Mouse (Mus musculus): ENCODE measurements around the gene Exoc3l4. TPM values are rescaled to one million over a fixed set of nuclear protein-coding genes. Genes with fewer than 3 reads are reported as not detected.

The Exoc3l4 gene
- total RNA-seq, 2 experiments from 2014 or later: 2.9 to 3.0 TPM

DNA sequence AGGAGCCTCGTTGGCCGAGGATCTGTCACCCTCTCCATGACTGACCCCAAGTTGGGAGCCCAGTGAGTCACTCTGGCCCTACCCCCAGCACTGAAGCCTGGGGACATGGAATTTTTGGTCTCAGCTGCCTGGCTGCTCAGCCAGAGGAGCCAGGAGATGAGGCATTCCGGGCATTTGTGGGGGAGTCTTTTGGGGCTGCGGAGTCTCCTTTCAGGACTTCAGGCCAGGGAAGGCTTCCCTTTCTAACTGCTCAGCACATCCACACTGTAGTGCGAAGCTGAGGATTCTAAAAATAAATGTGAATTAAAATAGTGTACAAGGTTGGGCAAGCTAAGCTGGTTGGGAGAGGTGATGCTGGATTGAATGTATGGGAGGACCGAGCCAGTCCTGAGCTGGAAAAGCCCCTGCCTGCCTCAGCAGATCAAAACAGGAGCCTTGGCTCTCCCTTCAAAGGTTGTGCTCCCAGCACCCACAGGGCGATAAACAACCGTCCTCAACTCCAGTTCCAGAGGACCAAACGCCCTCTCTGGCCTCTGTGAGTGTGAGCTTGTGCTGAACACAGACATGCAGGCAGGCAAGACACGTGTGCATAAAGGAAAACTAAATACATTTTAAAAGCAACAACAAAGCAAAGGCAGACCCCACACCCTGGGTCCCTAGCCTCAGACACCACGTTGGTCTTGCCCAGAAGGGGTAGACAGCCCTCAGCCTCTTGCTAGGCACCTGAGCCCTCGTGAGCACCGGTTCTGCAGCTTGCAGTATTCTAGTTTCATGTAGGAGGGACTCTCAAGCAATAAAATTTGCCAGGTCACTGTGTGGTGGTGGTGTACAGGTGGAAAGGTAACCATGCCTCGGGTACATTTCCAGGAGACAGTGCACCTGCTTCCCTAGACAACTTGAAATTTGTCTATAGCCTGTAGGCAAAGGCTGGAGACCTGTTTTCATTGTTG is 14.3 kb downstream of the Exoc3l4 start:
- intact Hi-C loops (cut with DNase I): no loop called here
- DNase-seq: no peak

DNA sequence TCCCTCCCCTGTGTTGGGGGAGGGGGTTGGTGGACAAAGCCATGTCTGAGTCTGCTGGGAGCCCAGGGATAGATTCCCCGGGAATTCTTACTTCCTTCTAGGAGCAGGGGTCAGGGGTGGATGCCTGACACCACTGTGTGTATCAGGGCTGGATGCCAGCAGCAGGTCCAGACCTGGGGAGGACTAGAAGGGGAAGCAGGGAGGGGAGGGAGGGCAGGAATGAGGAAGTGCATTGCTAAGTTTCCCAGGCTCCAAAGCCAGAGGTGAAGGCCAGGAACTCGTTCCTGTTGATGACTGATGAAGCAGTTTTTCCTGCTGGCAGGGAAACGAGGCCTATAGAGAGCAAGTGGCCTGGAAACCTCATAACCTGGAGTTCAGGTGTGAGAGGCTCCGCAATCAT is 15.3 kb downstream of the Exoc3l4 start:
- DNase-seq: no peak
- intact Hi-C loops (cut with DNase I): loop anchor here (1.0 kb wide), 1 partner anchor 16 kb away; no protein-coding TSS in a partner anchor

DNA sequence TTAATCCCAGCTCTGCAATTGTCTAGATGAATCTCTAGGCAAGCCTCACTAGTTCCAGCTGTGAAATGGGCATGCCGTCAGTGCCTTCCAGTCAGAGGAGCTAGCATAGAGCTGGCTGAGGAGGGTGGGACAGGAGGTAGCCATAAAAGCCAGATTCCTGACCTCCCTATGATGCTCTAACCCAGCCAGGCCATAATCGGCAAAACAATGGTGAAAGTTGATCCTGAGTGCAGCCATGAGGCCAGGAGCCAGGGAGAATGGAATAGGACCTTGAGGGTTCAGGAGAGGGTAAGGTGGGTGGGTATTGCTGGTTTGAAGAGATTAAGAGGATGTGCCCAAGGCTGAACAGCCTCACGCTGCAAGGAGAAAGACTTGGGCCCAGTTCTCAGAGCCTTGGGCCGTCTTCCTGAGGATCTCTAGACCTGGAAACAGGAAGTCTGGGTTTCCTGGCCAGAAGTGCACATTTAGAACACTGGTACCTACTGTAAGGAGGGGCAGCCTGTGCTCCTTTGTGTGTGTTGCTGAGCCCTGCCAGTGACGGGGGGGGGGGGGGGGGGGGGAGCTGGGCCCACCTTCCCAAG is 16.0 kb downstream of the Exoc3l4 start:
- intact Hi-C loops (cut with DNase I): loop anchor here (1.0 kb wide), 1 partner anchor 15 kb away; no protein-coding TSS in a partner anchor
- no peak for DNase-seq

DNA sequence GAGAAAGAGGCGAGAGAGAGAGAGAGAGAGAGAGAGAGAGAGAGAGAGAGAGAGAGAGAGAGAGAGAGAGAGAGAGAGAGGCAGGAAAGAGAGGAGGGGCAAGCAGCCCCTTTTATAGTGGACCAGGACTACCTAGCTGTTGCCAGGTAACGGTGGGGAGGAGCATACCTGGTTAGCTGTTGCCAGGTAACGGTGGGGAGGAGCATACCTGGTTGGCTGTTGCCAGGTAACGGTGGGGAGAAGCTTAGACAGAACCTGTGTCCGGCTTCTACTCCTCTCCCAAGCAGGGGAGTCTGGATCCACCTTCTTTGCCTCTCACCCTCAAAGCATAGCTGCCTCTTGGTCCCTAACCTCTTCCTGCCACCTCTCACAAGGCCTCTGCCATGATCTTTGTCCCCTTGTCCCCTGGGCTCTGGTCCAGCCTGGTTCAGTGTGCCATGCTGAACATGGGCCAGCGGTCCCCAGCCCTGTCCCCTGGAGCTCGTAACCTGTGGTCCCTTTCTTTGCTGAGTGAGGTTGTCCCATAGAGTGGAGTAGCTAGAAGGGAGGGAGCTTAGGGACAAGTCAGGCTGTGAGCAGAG is 17.4 kb downstream of the Exoc3l4 start:
- intact Hi-C loops (cut with DNase I): no loop called here

DNA sequence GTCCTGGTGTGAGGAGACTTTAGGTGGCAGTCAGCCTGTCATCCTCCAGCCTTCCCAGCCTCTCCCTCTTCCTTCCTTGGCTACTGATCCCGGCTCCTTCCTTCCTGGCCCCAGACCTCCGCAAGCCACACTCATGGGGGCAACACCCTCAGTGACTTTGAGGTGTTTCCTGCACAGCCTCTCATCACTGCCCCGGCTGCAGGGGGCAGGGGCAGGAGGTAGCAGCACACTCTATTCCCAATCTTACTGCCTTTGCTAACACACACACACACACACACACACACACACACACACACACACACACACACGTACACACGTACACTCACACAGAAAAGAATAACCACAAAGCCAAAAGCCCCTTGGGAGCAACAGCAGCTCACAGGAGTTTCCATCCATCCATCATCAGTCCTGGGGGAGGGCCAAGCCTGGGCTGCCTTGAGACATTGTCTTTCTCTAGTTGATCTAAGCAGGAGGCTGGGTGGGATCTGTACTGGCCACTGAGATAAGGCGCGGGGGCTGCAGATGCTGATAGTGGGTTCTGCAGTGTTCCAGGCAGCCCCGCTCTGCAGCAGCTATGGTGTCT is 18.0 kb downstream of the Exoc3l4 start:
- intact Hi-C loops (cut with DNase I): no loop called here
- no peak for DNase-seq

More for the DNA sequence above, 17.4 kb downstream of the Exoc3l4 start:
- no peak for DNase-seq

DNA sequence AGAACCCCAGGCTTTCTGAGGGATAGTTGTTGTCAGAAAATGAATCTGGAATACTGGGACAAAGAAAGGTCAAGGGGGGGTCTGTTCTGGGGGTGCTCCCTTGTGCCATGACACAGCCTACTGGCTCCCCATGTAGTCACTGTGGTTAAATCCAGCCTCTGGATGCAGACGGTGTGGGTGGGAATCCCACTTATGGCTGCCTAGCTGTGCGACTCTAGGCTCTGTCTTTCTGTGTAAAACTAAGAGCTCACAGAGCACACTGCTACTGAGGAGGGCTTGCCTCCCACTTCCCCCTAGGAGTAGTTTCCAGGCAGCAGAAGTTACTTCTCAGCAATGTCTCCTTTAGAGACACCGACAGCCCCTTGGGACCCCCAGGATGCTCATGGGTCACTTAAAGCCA is 19.4 kb downstream of the Exoc3l4 start:
- intact Hi-C loops (cut with DNase I): no loop called here
- no peak for DNase-seq

DNA sequence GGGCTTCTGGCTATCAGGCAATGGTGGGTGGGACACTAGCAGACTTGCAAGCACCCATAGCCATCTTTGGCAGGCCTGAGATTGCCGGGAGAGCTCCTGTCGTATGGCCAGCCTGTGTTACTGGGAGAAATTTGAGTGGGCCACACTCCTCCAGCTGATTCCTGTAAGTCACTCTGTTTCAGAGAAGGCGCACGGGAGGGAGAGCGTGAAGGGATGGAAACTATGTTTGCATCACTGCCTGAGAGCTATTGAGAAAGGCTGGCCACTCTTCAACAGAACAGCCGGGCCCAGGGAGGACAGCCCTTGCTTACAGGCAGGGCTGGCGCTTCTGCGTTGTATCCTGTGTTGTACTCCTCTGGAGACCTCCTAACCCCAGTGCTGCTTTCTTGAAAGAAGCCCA is 19.8 kb downstream of the Exoc3l4 start:
- intact Hi-C loops (cut with DNase I): no loop called here
- DNase-seq: no peak

DNA sequence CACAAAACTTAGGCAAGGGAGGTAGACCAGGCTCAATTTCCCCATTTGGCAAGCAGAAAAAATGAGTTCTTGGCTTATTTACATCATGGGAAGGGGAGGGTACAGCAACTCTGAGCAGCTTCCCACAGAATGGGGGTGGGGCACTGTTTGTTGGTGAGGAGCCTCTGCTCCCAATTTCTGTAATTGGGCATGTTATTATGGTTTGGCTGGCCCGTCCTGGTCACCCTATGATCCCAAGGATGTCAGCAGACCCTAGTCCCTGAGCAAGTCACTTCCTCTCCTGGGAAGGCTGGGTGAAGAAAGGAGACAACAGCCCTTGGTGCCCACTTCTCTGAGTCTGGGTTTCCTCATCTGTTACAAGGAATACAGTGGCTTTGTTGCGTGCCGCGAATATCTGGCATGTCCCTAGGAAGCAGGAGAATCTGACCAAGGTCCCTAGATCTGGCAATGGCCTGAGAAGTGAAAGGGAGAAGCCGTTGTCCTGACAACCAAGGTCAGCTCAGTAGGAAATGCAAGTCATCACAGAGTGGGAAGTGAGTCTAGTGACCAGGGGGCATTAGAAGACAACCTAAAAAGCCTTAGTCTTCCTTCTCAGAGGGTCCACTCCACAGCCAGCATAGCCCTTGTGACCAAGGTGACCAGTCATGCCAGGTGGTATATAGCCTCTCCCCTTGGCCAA is 20.5 kb downstream of the Exoc3l4 start:
- intact Hi-C loops (cut with DNase I): no loop called here
- DNase-seq: no peak

DNA sequence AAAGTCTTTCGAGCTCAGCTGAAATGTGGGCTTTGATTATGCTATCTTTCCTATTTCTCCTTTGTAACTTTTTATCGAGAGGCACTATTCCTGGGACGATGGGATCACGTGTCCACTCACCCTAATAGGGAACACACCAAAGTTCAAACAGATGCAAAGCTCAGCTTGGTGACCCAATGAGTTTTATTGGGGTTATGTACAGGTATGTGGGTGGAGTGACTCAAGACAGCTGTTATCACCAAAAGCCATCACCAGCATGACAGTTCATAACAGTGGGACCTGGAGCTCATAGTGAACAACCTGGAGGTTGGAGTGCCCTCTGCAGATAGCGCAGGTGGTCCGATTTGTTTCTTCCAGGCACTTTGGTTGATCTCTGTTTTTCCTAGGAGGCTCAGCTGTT is 22.0 kb downstream of the Exoc3l4 start:
- intact Hi-C loops (cut with DNase I): no loop called here

DNA sequence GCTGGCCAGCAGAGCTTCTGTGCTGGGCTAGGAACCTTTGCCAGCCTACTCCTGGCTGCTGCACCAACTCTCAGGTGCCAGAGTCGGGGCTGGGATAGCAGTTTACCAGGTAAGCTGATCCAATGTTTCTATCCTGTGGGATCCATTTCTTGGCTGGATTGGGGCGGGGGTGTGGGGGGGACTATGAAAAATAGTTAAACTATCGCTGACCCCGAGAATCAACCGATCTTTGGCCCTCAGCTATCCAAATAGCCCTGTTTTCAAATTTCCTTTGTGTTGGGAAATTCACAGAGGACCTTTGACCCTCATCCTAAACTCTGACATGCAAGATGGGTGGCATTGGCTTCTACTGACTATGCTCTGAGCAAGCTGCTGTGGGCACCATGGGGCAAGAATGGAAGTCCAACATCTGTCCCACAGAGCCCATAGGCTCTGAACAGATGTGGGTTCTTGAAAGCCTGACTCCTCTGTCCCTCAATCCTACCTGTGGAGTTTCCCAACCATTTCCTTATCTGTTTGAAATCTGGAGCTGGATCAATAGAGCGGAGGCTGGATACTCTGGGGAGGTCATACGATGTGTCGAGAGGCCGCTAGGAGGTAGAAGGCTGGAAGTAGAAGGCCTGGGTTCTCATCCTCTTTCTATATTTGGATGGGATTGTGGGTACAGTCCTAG is 24.0 kb downstream of the Exoc3l4 start:
- no peak for DNase-seq
- intact Hi-C loops (cut with DNase I): no loop called here

More for the DNA sequence above, 22.0 kb downstream of the Exoc3l4 start:
- no peak for DNase-seq

DNA sequence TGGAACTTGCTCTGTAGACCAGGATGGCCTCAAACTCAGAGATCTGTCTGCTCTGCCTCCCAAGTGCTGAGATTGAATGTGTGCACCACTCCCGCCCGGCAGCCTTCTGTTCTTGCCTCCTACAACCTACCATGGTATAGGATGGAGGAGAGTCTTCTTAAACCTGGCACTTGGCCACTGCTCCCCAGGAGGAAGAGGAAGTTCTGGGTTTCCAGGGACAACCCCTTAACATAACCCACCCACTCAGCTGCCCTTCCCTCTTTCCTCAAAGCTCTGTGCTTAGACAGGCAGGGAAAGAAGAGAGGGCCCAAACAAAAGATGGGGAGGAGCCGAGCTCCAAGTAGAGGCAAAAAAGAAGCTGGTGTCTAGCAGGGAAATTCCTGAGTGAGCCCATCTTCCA is 24.7 kb downstream of the Exoc3l4 start:
- intact Hi-C loops (cut with DNase I): no loop called here
- no peak for DNase-seq

DNA sequence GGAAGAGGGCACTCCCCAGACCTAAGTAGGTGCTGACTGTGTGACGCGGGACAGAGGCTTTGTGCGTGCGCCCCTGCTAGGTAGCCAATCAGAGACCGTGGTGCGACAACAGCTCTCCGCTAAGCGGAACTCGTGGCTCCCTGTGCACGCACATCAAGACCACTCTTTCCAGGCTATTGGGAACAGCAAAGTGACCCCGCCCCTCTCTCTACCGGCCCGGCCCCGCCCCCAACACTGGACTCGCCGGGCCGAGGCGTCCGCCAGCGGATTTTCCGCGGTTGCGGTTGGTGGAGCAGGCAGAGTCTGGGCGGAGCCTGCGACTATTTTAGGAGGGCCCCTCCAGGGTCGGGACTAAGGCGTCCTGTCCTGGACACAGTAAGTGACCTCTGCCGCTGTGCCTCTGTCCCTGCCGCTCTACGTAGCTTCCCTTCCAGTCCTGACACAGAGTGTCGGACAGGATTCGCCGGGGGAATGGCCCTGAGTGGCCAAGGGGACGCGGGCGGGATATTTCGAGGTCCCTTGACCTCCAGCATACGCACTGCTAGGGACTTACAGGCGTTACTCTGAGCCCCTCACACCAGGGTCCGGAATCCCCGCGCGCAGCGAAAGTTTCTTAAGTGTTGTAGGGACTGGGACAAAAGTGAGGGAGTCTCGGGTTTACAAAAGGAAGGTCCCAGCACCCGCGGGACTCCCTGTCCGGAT is 25.6 kb downstream of the Exoc3l4 start, which contains the start of gene Tnfaip2:
Gene Tnfaip2, plus strand, starts transcription at position 161 of the 702 bp plus-strand sequence.
- DNase-seq: peak; percentile 81 to 86
- intact Hi-C loops (cut with DNase I): no loop called here

DNA sequence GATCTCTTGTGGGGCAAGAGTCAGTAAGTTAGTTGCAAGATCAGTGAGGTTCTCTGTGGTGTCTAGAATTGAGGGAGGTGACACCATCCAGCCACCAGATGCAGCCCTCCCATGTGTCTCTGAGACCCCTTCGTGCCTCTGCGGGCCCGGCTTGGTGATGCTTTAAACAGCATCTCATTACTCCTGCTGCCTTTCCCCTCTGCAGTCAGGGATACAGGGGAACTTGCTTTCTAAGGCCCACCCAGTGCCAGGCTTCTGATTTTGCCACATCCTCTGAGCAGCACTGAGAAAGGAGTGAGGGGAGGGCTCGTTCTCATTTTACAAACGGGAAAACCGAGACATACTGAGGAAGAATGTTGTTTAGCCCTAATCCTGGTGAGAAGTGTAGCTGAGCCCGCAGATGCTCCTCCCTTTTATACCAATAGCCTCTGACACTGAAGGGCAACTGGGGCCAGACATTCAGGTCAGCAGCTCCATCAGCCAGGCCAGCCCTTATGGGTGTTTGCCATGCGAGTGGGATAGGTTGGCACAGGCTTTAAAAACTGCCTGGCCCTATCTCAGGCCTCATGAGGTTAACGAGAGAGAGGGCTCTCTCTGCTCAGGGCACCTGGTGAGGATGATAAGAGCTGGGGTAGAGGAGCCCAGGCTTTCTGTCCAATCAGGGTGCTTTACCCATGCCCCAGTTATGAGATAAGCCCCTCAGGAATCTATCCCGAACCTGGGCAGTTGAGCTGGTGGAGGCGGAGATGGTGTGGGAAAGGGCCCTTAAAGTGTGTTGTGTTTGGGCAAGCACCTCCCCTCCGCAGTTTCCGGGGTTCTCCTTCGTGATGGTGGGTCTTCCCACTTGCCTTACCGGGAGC is 26.4 kb downstream of the Exoc3l4 start:
- intact Hi-C loops (cut with DNase I): no loop called here

DNA sequence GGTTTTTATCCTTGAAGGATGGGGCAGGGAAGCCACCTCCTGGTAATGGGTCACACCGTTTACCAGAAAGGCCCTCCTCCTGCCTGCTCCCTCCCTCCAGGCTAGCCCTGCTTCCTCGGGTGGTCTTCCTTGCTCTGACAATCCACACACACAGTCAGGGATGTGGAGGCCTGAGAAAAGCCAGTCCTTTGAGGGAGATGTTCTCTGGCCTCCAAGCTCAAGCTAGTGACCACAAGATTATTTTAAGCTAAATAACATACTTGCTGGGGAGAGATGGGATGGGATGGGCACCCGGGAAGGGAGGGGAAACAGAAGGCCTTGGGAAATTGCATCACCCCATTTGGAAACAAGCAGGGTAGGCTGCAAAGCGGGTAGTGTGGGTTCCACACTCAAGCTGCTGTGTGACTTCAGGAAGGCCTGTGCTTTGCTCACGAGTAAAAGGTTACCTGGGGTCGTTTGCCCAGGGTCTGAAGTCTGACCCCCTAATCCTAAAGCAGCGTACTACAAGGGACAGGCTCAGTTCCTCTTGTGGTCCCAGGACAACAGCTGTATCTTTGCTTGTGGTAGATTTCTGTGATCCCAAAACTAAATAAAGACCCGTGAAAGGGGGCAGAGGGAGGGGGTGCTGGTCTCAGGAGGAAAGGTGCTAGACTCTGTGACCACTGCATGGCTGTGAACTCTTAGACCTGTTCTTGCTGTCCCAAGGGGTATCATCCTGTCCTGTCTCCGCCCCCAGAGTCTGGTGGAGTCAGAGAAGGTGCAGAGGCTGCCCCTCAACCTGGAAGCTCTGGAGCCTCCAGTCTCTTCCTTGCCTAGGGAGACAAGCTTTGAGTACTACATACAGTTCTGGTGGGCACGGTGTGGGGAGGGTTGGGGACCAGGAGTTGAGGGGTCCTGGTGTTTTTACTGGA is 27.4 kb downstream of the Exoc3l4 start:
- intact Hi-C loops (cut with DNase I): no loop called here

More for the DNA sequence above, 26.4 kb downstream of the Exoc3l4 start:
- DNase-seq: peak in 1 of 2 experiments; percentile 51

DNA sequence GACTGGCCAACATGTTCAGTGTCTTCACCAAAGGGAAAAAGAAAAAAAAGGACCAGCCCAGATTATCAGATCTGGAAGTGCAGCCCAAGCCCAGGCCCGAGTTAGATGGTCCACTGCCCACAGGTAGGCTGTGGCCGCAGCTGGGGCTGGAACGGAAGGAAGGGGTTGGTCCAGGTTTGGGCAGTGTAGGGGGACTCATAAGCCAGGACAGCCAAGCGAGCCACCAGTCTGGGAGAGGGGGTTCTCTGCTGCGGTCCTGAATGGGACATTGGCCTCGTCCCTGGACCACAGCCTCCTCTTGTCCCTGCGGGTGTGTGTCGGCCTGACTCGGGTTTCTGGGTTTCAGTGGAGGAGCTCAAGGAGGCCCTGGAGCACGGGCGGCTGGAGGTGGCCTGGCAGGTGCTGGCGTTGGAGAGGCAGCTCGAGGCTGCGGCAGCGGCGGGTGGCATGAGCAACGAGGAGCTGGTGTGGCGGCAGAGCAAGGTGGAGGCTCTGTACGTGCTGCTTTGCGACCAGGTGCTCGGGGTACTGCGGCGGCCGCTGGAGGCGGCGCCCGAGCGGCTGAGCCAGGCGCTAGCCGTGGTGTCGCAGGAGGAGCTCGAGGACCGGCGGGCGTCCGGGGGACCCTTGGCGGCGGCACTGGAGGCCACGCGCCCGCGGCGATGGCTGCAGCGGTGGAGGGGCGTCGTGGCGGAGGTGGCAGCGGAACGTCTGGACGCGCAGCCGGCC is 28.5 kb downstream of the Exoc3l4 start:
- DNase-seq: no peak
- intact Hi-C loops (cut with DNase I): no loop called here

More for the DNA sequence above, 27.4 kb downstream of the Exoc3l4 start:
- DNase-seq: no peak

DNA sequence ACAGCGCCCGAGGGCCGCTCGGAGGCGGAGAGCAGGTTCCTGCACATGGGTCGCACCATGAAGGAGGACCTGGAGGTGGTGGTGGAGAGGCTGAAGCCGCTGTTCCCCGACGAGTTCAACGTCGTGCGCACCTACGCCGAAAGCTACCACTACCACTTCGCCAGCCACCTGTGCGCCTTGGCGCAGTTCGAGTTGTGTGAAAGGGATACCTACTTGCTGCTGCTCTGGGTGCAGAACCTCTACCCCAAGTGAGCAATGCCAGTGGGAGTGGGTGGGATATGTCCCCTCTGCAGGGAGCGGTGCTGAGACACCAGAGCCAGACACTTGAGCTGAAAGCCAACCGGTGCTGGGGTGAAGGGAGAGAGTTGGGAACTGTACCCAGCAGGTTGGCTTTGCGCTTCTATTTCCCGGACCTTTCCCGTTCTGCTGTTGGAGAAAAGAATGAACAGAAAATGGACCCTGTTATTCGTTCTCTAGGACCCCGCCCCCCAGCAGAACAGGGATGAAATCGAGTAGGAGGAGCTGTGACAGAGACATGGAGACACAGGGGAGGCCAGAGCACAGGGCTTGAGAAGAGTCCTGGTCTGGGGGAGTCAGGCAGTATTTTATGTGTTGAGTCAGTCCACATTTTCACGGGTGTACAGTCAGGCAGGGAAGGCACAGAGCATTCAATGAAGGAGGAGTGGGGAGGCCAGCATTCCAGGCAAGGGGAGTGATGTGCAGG is 29.2 kb downstream of the Exoc3l4 start:
- intact Hi-C loops (cut with DNase I): no loop called here
- DNase-seq: no peak

All from heart, postnatal 36 days (tissue).